Mouse (Mus musculus): Measurements from ENCODE around the gene Cops7b. TPM values are rescaled to one million over a fixed set of nuclear protein-coding genes. Genes with fewer than 3 reads are reported as not detected.
"Not testable (repeated sequence)": the region's sequence is repeated elsewhere in the genome, so short reads cannot be mapped to it uniquely, and the experiment has no call there.

Gene Cops7b
- 36.9 and 43.0 TPM in 2 replicates for polyA plus RNA-seq (2014; fragmentation: Nextera tagmentation; extraction: Ambion mirVana)

- Histone ChIP-seq H3K36me3 (ENCODE audit: control insufficient read depth, insufficient read depth, low read length) (no peaks in the 10 kb centered on the region), H3K27ac (ENCODE audit: low read depth) (no peak within 1 kb of the TSS; the same call in 1 of the 2 replicates), H3K27me3 (replicated peaks; ENCODE audit: control insufficient read depth, insufficient read depth, low read length) (no peaks in the 10 kb centered on the region), H3K9ac (ENCODE audit: low read length) (peak within 1 kb of the TSS; percentile 73), H3K4me1 (replicated peaks; ENCODE audit: control insufficient read depth, insufficient read depth, low read length) (peaks cover 14% of the 10 kb centered on the region), H3K4me2 (ENCODE audit: low read length) (peak within 1 kb of the TSS; percentile 56), H3K9me3 (ENCODE audit: control insufficient read depth, low read length) (no peaks in the 10 kb centered on the region), H3K4me3 (ENCODE audit: low read depth, low read length) (peak within 1 kb of the TSS; percentile 87)
- peak; percentile 96 for ATAC-seq (replicated peaks; ENCODE audit: low FRiP score, low TSS enrichment, low read depth)
- peak; percentile 99 for DNase-seq (ENCODE audit: low spot score)
- WGBS = 0% methylated on average over 26 of the region's 26 CpGs
Observed at GRCm38 (mm10) chr1:86582451-86583096, at the start of gene Cops7b, which contains the start of gene Pde6d. Gene Cops7b (plus strand): TSS chr1:86582904. Gene Pde6d (minus strand): TSS chr1:86582629.

GRCm38 (mm10) chr1:86533411-86534130, 49.1 kb upstream of the Cops7b start:
- WGBS = 91% methylated on average over 6 of the region's 6 CpGs
- Histone ChIP-seq H3K4me2 (ENCODE audit: low read length) (no peak overlapping the region), H3K27me3 (replicated peaks; ENCODE audit: control insufficient read depth, insufficient read depth, low read length) (no peaks in the 10 kb centered on the region), H3K9ac (ENCODE audit: low read length) (no peak overlapping the region), H3K9me3 (ENCODE audit: control insufficient read depth, low read length) (no peaks in the 10 kb centered on the region), H3K4me1 (replicated peaks; ENCODE audit: control insufficient read depth, insufficient read depth, low read length) (peaks cover 24% of the 10 kb centered on the region), H3K4me3 (ENCODE audit: low read depth, low read length) (no peak overlapping the region), H3K27ac (ENCODE audit: low read depth) (no peak overlapping the region), H3K36me3 (ENCODE audit: control insufficient read depth, insufficient read depth, low read length) (peaks cover 22% of the 10 kb centered on the region)
- ATAC-seq (replicated peaks; ENCODE audit: low FRiP score, low TSS enrichment, low read depth) = no peak
- DNase-seq (ENCODE audit: low spot score) = peak; percentile 51

- ATAC-seq (replicated peaks; ENCODE audit: low FRiP score, low TSS enrichment, low read depth) = no peak
- no peak overlapping the region for H3K4me3 ChIP-seq (ENCODE audit: low read depth, low read length)
Observed at GRCm38 (mm10) chr1:86538383-86538782, 44.3 kb upstream of the Cops7b start.

GRCm38 (mm10) chr1:86539583-86539982, 43.1 kb upstream of the Cops7b start:
- H3K27ac ChIP-seq (ENCODE audit: low read depth); H3K9ac ChIP-seq (ENCODE audit: low read length); ATAC-seq (replicated peaks; ENCODE audit: low FRiP score, low TSS enrichment, low read depth); DNase-seq (ENCODE audit: low spot score); H3K9me3 ChIP-seq (ENCODE audit: control insufficient read depth, low read length); H3K27me3 ChIP-seq (replicated peaks; ENCODE audit: control insufficient read depth, insufficient read depth, low read length); H3K4me1 ChIP-seq (replicated peaks; ENCODE audit: control insufficient read depth, insufficient read depth, low read length); H3K4me3 ChIP-seq (ENCODE audit: low read depth, low read length); H3K4me2 ChIP-seq (ENCODE audit: low read length): not testable (repeated sequence)
- H3K36me3 ChIP-seq (ENCODE audit: control insufficient read depth, insufficient read depth, low read length) = peaks cover 28% of the 10 kb centered on the region
- 90% methylated on average over 12 of the region's 12 CpGs for WGBS

More at GRCm38 (mm10) chr1:86538383-86538782, 44.3 kb upstream of the Cops7b start:
- Histone ChIP-seq H3K4me2 (ENCODE audit: low read length) (no peak overlapping the region), H3K27ac (ENCODE audit: low read depth) (no peak overlapping the region), H3K27me3 (replicated peaks; ENCODE audit: control insufficient read depth, insufficient read depth, low read length) (no peaks in the 10 kb centered on the region), H3K36me3 (ENCODE audit: control insufficient read depth, insufficient read depth, low read length) (peaks cover 16% of the 10 kb centered on the region), H3K4me1 (replicated peaks; ENCODE audit: control insufficient read depth, insufficient read depth, low read length) (no peaks in the 10 kb centered on the region), H3K9ac (ENCODE audit: low read length) (no peak overlapping the region), H3K9me3 (ENCODE audit: control insufficient read depth, low read length) (no peaks in the 10 kb centered on the region)
- 56% methylated on average over 3 of the region's 3 CpGs for WGBS
- no peak for DNase-seq (ENCODE audit: low spot score)

- ATAC-seq (replicated peaks; ENCODE audit: low FRiP score, low TSS enrichment, low read depth) (no peak), DNase-seq (ENCODE audit: low spot score) (no peak)
- H3K36me3 ChIP-seq (ENCODE audit: control insufficient read depth, insufficient read depth, low read length) = peaks cover 56% of the 10 kb centered on the region
- no peaks in the 10 kb centered on the region for H3K9me3 ChIP-seq (ENCODE audit: control insufficient read depth, low read length)
- WGBS = 88% methylated on average over 2 of the region's 2 CpGs
- no peaks in the 10 kb centered on the region for H3K4me1 ChIP-seq (replicated peaks; ENCODE audit: control insufficient read depth, insufficient read depth, low read length)
- no peaks in the 10 kb centered on the region for H3K27me3 ChIP-seq (replicated peaks; ENCODE audit: control insufficient read depth, insufficient read depth, low read length)
- H3K27ac ChIP-seq (ENCODE audit: low read depth) = no peak overlapping the region
- no peak overlapping the region for H3K4me3 ChIP-seq (ENCODE audit: low read depth, low read length)
- H3K9ac ChIP-seq (ENCODE audit: low read length) = no peak overlapping the region
- H3K4me2 ChIP-seq (ENCODE audit: low read length) = no peak overlapping the region
Observed at GRCm38 (mm10) chr1:86542584-86542983, 40.1 kb upstream of the Cops7b start.

- no peak for DNase-seq (ENCODE audit: low spot score)
- no peak overlapping the region for H3K4me3 ChIP-seq (ENCODE audit: low read depth, low read length)
- H3K27ac ChIP-seq (ENCODE audit: low read depth) = no peak overlapping the region
- H3K4me2 ChIP-seq (ENCODE audit: low read length) = no peak overlapping the region
- 85% methylated on average over 3 of the region's 3 CpGs for WGBS
- H3K36me3 ChIP-seq (ENCODE audit: control insufficient read depth, insufficient read depth, low read length) = peaks cover 60% of the 10 kb centered on the region
- no peak for ATAC-seq (replicated peaks; ENCODE audit: low FRiP score, low TSS enrichment, low read depth)
- H3K27me3 ChIP-seq (replicated peaks; ENCODE audit: control insufficient read depth, insufficient read depth, low read length) = no peaks in the 10 kb centered on the region
- no peaks in the 10 kb centered on the region for H3K9me3 ChIP-seq (ENCODE audit: control insufficient read depth, low read length)
- no peak overlapping the region for H3K9ac ChIP-seq (ENCODE audit: low read length)
- H3K4me1 ChIP-seq (replicated peaks; ENCODE audit: control insufficient read depth, insufficient read depth, low read length) = no peaks in the 10 kb centered on the region
Observed at GRCm38 (mm10) chr1:86546797-86547196, 35.9 kb upstream of the Cops7b start.

- WGBS = 75% methylated on average over 4 of the region's 4 CpGs
- H3K9ac ChIP-seq (ENCODE audit: low read length) = no peak overlapping the region
- no peak for ATAC-seq (replicated peaks; ENCODE audit: low FRiP score, low TSS enrichment, low read depth)
Observed at GRCm38 (mm10) chr1:86551299-86551698, 31.4 kb upstream of the Cops7b start.

GRCm38 (mm10) chr1:86551877-86552276, 30.8 kb upstream of the Cops7b start:
- Histone ChIP-seq H3K27me3 (replicated peaks; ENCODE audit: control insufficient read depth, insufficient read depth, low read length) (no peaks in the 10 kb centered on the region), H3K4me2 (ENCODE audit: low read length) (no peak overlapping the region), H3K4me1 (replicated peaks; ENCODE audit: control insufficient read depth, insufficient read depth, low read length) (no peaks in the 10 kb centered on the region), H3K27ac (ENCODE audit: low read depth) (no peak overlapping the region), H3K4me3 (ENCODE audit: low read depth, low read length) (no peak overlapping the region), H3K36me3 (ENCODE audit: control insufficient read depth, insufficient read depth, low read length) (peaks cover 9% of the 10 kb centered on the region; the same call in 1 of the 2 replicates), H3K9ac (ENCODE audit: low read length) (no peak overlapping the region), H3K9me3 (ENCODE audit: control insufficient read depth, low read length) (no peaks in the 10 kb centered on the region)
- ATAC-seq (replicated peaks; ENCODE audit: low FRiP score, low TSS enrichment, low read depth) (no peak), DNase-seq (ENCODE audit: low spot score) (no peak)
- 35% methylated on average over 2 of the region's 2 CpGs for WGBS

More at GRCm38 (mm10) chr1:86551299-86551698, 31.4 kb upstream of the Cops7b start:
- no peak for DNase-seq (ENCODE audit: low spot score)
- H3K4me1 ChIP-seq (replicated peaks; ENCODE audit: control insufficient read depth, insufficient read depth, low read length) = no peaks in the 10 kb centered on the region
- no peak overlapping the region for H3K4me2 ChIP-seq (ENCODE audit: low read length)
- H3K9me3 ChIP-seq (ENCODE audit: control insufficient read depth, low read length) = no peaks in the 10 kb centered on the region
- H3K27me3 ChIP-seq (replicated peaks; ENCODE audit: control insufficient read depth, insufficient read depth, low read length) = no peaks in the 10 kb centered on the region
- peaks cover 15% of the 10 kb centered on the region for H3K36me3 ChIP-seq (ENCODE audit: control insufficient read depth, insufficient read depth, low read length)
- no peak overlapping the region for H3K4me3 ChIP-seq (ENCODE audit: low read depth, low read length)
- H3K27ac ChIP-seq (ENCODE audit: low read depth) = no peak overlapping the region

Measured in intestine, embryonic 14.5 days (tissue).